Mouse (Mus musculus) T-helper 17 cell (primary cell): Measurements from ENCODE around the gene Gpc5.
"Not testable (repeated sequence)": the region's sequence is repeated elsewhere in the genome, so short reads cannot be mapped to it uniquely, and the experiment has no call there.

Experiments
- in situ Hi-C, 2 experiments: fragments of 300-600 bp; cut with MboI, MseI; formaldehyde crosslinking; loops; 1 replicate in 1 of 2; 2 replicates in 1 of 2; pipeline ENCODE4 v1.15.1; 2025; ENCODE audit warnings: high pct_unique_total_duplicates in 2 of 2

Gene Gpc5

DNA sequence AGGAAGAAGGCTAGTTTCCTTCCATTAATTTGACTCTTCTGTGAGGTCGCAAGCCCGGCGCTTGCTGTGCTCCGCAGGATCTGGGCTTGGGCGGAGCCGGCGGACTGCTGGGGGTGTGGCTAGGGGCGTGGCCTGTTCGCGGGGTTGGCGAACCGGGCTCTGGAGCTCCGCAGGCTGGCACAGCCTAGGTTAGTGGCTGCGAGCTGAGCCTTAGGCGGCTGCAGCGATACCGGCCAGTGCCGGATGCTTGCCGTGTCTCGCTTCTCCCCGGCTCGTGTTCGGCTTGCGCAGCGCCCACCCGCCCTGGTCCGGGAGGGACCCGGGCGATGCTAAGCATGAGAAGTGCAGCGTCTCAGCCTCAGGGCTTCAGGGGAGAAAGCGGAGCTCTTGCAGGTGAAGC, at the start of gene Gpc5:
Gene Gpc5 (plus strand): TSS at position 135 of the 400 bp plus-strand sequence.
- in situ Hi-C loops = loop anchor here in 1 of 2 experiments (5.0 kb wide), 1 partner anchor 70 kb away; no protein-coding TSS in a partner anchor

DNA sequence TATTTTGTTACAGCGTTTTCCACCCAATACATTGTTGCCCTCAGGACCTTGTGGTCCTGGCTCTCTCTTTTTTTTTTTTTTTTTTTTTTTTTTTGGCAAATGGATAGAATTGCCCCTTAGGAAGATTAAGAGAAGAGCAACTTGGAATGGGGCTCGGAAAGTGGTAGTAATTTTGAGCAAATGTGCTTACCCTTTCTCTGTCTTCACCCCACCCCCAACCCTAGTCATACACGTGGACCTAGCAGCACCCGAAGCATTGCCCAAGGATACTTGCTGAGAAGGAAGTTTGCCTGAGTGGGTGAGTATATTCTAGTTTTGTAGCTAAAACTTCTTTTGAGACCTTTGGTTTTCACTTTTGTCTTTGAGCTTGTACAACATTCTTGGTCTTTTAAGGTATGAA, 49.4 kb upstream of the Gpc5 start:
- in situ Hi-C loops = no loop called here

DNA sequence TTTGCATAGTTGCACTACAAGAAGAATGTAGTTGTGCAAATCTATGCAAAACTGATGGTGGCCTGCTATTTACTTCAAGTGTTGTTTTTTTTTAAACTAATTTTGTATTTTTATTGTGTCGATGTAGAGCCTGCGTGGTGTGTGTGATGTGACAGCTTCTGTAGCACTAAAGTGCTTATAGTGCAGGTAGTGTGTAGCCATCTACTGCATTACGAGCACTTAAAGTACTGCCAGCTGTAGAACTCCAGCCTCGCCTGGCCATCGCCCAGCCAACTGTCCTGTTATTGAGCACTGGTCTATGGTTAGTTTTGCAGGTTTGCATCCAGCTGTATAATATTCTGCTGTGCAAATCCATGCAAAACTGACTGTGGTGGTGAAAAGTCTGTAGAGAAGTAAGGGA, 48.0 kb upstream of the Gpc5 start:
- in situ Hi-C loops = no loop called here

DNA sequence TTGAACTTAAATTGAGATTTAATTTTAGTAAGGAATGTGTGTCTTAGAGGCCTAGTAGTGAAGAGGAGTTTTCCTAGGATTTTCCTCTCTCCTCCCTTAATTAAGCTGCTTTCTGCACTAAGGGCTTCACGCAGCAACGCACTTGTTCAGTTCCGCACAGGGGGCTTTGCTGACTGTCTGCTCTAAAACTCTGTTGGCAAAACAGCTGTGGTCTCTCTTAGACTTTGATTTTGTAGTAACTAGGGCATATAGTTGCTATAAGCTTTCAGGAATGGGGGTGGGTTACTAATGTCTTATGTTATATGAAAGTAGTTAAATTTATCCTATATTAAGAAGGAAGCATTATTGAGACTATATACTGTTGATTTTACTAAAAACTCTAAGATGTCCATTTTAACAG, 46.3 kb upstream of the Gpc5 start:
- in situ Hi-C loops = no loop called here

DNA sequence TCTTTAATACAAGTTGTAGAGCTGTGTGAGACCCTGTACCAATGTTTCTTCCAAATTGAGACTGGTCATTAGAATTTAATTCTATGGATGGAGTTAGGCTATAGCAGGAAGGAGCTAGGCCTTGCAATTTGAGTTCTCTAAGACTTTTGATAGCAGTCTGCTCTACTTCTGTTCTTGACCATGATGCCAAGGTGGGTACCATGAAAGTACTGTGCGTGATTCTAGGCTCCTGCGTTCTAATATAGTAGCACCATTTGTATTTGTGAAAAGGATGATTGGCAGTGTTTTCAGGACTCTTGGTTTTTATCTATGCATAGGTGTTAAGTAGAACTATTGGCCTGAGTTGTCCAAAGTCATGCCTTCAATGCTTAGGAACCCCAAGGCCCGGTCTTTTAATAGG, 44.7 kb upstream of the Gpc5 start:
- in situ Hi-C loops = no loop called here

DNA sequence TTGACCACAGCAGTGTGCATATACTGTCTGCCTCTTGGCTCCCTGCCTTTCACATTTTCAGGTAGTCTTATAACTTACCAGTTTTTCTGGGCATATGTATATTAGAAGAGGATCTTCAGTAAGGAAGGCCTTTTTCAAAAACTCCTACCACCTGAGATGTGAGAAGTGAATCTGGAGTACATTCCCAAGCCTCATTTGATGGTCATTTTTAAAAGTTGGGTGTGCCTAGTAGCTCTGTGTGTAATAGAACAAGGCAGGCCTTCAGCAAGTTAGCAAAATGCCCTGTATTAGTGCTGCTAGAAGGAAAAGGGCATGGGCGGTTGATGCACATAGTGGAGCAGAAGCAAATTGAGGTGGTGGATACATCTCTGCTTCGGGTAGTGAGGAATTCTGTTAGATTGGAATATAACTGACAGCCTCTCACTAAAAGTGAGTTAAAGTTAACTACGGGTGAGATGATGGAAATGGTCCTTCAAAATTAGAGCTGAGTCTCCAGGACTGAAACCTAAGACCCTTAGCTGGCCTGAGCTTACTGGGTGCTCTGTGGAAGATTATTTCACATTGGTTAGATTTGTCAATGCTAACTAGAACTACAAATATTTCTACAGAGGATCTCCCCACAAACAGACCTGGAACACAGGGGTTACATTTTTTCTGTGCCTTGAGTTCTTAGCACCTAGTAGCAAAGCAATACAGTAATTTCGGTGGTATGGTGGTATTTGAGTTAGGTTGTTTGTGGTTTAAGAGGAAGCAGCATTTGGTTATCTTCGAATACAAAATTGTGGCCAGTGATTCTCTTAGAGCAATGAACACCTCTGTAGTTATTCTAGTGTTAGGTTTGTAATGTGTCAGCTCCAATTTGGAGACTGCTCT, 43.8 kb upstream of the Gpc5 start:
- in situ Hi-C loops = no loop called here

DNA sequence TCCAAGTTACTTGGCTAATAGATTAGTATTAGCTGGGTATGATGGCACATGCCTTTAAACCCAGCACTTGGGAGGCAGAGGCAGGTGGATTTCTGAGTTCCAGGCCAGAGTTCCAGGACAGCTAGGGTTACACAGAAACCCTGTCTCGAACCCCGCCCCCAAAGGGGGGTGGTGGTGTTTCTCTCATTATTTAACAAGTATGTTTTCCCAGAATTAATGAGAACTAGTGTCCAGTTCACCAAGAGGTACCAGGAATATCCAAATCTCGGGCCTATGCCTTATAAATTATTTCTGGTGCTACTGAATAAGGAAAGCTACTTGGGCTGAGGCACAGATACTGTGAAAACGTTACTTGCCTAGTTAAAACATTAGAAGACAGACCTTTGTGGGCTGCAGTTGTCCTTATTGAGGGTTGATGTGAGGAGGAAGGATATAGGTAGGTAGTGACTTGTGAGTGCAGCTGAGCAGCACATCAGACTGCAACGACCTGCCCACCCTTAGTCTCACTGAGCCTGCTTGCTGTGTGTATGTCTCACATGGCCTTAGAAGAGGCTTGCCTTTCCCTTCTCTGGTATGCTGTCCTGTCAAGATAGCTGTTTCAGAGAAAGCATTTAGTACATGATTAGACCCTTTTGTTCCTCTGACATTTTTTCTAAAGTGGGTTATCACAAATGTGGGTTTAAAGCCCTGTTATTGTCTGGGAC, 43.0 kb upstream of the Gpc5 start:
- in situ Hi-C loops = no loop called here

DNA sequence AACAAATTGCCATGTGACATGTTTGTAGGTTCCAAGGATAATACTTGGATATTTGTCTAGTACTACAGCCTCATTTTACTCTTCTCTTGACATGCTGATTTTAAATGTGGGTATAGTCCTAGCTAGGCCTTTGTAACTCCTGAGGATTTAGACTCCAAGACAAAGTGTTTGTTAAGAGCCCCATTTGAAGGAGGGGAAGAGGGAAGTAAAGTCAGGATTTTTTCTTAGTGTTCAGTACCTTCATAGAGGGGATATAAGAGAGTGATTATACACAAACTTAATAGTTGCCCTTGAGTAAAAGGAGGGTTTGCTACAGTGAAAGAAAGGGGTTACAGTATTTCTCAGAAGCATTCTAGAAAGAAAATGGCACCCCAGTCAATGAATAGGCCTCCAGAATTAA, 42.2 kb upstream of the Gpc5 start:
- in situ Hi-C loops = no loop called here

DNA sequence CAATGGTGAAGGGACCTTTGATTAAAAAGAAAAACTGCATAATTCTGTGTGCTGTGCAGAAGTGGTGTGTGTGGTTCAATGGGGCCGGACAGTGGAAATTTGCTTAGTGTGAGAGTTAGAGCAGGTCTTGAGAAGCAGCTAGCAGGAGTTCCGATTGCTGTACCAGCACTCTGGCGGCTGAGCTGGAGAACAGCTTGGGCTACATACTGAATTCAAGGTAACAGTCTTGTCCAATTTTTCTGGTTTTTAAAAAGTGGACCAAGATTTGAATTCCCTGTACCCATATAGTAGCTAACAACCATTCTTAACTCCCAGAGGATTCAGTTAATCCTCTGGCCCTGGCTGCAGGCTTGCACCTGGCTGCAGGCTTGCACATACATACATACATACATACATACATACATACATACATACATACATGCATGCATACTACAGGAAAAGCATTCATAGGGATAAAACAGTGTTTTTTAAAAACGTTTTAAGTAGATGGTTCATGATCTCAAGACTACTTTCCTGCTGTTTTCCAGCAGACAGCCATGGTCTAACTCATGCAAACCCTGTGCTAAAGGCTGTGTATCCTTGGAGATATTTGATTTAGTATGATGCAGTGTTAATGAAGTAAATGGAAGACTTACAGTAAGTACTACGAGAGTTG, 40.8 kb upstream of the Gpc5 start:
- in situ Hi-C loops = no loop called here

DNA sequence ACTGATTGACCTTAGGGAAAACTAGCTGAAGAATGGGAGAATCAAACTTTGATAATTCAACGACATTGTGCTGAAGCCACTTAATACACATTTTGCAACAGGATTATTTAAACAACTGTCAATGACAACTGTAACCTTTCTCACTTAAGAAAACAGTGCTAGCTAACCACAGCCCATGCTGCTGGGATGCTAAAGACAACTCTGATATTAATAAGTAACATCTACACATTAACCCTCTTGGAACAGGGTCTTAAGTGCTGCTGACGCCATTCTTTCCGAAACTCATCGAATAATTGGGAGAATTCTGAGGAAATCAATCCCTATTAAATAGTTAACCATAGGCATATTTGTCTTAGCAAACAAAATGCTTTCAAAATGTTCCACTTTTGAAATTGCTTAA, 39.6 kb upstream of the Gpc5 start:
- in situ Hi-C loops = no loop called here

DNA sequence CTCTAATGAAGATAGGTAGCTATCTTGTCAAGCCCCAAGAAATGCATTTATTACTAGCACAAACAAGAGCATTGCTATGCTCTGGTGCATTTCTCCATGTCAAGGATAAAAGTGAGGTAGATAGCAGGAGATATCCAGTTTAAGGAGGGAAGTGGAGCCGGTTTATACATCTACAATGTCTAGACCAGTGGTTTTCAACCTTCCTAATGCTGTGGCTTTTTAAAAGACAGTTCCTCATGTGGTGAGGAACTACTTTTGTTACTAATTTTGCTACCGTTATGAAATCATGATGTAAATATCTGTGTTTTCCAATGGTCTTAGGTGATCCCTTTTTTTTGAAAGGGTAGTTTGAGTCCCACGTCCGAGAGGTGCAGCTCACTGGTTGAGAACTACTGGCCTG, 37.8 kb upstream of the Gpc5 start:
- in situ Hi-C loops = no loop called here

DNA sequence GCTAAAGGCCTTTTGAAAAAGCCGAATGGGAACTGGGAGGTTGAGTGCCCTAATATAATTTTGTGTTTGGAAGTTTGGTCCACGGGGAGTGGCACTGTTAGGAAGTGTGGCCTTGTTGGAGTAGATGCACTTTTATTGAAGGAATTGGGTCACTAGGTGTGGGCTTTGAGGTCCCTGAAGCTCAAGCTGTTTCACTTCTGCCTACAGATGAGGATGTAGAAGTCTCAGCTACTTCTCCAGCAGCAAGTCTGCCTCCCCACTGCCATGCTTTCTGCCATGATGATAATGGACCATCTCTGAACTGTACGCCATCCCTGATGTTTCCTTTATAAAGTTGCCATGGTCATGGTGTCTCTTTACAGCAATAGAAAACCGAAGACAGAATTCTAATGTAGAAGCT, 34.5 kb upstream of the Gpc5 start:
- in situ Hi-C loops = no loop called here

DNA sequence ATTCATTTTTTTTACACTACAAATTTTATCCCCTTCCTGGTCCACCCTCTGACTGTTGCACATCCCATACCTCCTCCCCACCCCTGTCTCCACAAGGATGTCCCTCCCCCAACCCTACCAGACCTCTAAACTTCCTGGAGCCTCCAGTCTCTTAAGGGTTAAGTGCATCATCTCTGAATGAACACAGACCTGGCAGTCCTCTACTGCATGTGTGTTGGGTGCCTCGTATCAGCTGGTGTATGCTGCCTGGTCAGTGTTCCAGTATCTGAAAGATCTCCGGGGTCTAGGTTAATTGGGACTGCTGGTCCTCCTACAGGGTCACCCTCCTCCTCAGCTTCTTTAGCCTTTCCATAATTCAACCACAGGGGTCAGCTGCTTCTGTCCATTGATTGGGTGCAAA, 25.9 kb upstream of the Gpc5 start:
- in situ Hi-C loops = not testable (repeated sequence)

DNA sequence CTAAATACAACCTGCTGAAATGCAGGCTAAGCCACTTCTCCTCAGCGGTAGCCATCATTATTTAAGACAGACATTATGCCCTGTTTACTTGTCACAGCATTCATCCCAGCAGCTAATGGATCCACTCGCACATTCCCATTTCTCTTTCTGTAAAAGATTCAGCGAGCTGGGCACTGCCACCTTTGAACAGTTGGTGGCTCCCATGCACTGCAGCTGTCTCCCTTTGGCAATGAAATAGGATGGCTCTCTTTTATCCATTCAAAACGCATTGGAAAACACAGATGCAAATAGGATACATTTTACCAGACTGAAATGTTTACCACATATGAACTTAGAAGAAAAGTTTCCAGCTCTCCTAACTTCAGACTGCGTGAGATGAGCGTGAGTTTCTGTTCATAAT, 21.5 kb upstream of the Gpc5 start:
- in situ Hi-C loops = no loop called here

DNA sequence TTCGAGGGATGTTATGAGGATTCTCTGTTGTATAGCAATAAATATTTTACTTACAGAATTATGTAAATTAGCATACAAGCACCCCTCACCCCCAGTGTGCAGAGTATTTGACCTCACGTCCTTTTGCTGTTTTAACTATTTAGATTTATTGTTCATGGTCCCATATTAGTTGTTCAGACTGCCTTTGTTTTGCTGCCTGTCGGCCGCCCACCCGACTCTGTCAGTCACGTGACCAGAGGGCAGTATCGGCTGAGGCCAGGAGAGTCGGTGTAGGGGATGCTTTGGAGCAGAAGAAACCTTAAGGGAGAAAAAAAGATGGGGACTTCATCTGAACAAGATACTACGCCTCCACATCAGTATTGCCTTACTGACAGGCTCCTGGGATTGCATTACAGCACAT, 14.7 kb upstream of the Gpc5 start:
- in situ Hi-C loops = no loop called here

DNA sequence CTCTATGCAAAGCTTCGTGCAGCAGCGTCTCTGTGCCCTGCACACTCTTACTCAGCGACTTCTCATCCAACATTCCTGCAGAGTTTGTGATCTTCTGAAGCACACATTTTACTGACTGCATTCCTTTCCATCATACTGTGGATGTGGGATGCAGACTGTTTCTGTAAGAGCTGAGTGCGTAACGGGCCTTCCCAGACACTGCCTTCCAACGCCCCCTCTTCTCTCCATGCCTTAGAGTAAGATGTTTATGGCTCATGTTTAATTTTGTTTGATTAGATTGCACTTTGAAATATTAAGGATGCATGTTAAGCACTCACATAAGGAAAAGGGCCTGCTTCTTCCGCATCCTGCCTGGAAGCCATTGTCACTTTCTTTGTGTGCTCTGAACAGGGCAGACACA, 14.0 kb upstream of the Gpc5 start:
- in situ Hi-C loops = no loop called here

DNA sequence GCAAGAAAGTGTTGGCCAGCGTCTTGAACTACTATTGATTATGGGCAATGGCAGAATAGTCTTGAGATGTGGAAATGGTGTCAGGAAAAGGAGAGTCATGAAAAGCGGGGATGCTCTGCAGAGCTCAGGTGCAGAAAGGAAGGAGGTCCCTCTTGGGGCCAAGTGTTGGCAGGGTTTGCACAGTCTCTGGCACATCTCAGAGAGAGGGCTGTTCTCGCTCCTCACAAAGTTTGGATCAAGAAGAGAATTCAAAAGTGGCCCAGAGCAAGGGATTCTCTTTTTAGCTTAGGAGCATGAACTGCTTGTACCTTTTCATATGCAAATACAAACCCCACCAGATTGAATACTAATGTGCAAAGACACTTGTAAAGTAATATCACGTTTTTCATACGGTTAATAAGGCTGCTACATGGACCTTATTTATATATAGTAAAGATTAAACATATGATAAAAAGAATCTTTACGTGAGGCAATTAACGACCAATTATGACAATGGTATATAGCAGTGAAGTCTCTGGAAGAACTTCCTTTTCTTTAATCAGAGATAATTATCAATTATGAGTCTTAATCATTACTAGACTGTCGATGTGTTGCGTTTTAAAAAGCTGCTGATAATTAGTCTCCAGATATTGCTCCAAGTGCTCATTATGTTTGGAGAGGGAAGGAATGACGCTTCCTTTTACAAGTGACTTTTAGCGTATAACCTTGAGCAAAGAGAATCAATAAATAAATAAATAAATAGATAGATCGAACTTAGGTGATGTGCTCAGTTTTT, 10.1 kb upstream of the Gpc5 start:
- in situ Hi-C loops = no loop called here

DNA sequence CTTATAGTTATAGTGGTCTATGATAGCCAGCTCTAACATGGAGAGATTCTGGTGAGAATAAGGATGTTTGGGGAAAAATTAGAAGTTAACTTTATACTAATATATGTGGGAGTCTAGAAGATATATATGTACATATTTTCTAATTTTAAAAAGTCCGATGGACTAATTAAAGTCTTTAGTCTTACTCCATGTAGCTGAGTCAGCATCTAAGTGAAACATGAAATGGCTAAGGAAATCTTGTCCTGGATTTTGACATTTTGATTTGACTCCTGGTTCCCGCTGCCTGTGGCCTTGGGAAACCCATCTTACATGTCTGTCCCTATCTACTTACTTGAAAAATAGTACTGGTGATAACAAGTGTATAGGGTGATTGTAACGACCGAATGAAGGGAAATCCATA, 1.5 kb upstream of the Gpc5 start:
- in situ Hi-C loops = loop anchor here in 1 of 2 experiments (5.0 kb wide), 1 partner anchor 68 kb away; no protein-coding TSS in a partner anchor

DNA sequence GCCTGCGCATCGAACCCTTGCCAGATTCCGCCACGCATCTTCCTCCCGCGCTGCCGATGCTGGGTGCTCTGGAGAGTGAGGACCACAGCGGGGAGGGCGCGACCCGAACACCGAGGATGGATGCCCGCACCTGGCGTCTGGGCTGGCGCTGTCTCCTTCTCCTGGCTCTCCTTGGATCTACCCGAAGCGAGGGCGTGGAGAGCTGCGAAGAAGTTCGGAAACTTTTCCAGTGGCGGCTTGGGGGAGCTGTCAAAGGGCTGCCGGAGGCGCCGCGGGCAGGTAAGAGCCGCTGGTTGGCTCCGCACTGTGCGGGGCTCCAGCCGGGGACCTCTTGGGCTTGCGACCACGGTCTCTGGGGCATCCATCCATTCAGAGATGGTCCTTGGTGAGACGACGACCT, 495 bp downstream of the Gpc5 start:
- in situ Hi-C loops = loop anchor here in 1 of 2 experiments (5.0 kb wide), 1 partner anchor 70 kb away; no protein-coding TSS in a partner anchor

DNA sequence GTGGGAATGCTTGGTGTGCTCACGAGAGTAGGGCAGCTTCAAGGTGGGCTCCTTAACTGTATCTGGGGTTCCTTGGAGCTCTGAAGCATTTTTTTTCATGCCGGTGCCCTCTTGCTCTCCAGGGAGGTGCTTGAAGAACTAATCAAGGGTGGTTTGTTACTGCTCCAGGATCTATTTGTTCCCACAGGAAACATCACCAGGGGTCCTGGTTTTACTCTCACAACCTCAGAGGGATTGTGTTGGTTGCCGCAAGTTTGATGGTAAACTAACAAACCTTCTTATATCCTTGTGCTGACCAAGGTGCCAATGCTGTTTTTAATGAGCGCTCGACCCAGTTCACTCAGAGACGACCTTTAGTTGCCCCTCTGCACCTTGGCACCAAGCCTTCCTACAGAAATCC, 937 bp downstream of the Gpc5 start:
- in situ Hi-C loops = loop anchor here in 1 of 2 experiments (5.0 kb wide), 1 partner anchor 71 kb away; no protein-coding TSS in a partner anchor

DNA sequence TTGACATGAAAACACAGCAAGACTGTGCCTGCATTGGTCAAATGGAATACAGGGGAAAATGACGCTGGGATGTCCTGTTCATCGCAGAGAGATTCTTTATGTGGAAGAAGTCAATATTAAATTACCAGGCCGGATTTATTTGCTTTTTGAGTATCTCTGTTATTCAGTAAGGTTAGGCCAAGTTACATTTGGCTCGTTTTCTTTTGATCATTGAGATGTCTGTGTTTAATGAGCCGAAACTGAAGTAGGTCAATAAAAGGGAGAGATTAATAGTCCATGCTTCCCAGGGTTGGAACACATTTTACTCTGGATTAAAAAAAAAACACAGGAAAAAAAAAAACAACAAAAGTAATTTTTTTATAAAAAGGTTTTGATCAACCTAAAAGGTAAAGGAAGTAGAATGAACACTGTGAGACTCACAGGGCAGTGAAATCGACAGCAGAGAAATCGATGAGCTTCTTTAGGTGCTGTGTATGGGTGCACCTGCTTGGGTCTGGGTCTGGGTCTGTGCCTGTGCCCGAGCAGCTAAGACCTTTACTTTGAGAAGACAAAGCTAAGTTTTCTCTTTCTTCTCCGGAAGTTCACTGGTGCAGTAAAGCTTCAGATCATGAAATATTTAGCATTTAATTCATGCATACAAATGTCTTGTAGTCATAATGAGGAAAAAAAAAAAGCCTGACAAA, 8.7 kb downstream of the Gpc5 start:
- in situ Hi-C loops = no loop called here
